Mouse (Mus musculus) urinary bladder, postnatal 25 days (tissue): ENCODE measurements around the gene Dnase1l3.

Source experiments
- DNase-seq: peaks from one replicate; pipeline ENCODE4 v3.0.0; 2022; ENCODE audit warnings: low spot score

Gene Dnase1l3

GRCm38 (mm10) chr14:7994271-7994767 lies at the start of gene Dnase1l3:
Gene Dnase1l3, minus strand, starts transcription at chr14:7994573.
- DNase-seq = peak; percentile 36

- DNase-seq = no peak
Measured at GRCm38 (mm10) chr14:8042577-8042976, 48.2 kb upstream of the Dnase1l3 start.

GRCm38 (mm10) chr14:8042120-8042519 lies 47.7 kb upstream of the Dnase1l3 start:
- DNase-seq = no peak

- DNase-seq = no peak
Measured at GRCm38 (mm10) chr14:8040911-8041678, 46.7 kb upstream of the Dnase1l3 start.

GRCm38 (mm10) chr14:8040179-8040578 lies 45.8 kb upstream of the Dnase1l3 start:
- DNase-seq = no peak

- no peak for DNase-seq
Measured at GRCm38 (mm10) chr14:8038791-8039448, 44.5 kb upstream of the Dnase1l3 start.

GRCm38 (mm10) chr14:8038150-8038549 lies 43.8 kb upstream of the Dnase1l3 start:
- DNase-seq = no peak

GRCm38 (mm10) chr14:8036406-8036805 lies 42.0 kb upstream of the Dnase1l3 start:
- DNase-seq = no peak

GRCm38 (mm10) chr14:8035951-8036350 lies 41.6 kb upstream of the Dnase1l3 start:
- no peak for DNase-seq

GRCm38 (mm10) chr14:8034561-8034960 lies 40.2 kb upstream of the Dnase1l3 start:
- DNase-seq = no peak

GRCm38 (mm10) chr14:8032087-8032944 lies 37.9 kb upstream of the Dnase1l3 start:
- no peak for DNase-seq

- DNase-seq = no peak
Measured at GRCm38 (mm10) chr14:8030535-8030934, 36.2 kb upstream of the Dnase1l3 start.

- DNase-seq = no peak
Measured at GRCm38 (mm10) chr14:8029752-8030151, 35.4 kb upstream of the Dnase1l3 start.

GRCm38 (mm10) chr14:8028086-8028485 lies 33.7 kb upstream of the Dnase1l3 start:
- DNase-seq = no peak

- no peak for DNase-seq
Measured at GRCm38 (mm10) chr14:8026769-8027531, 32.6 kb upstream of the Dnase1l3 start.

GRCm38 (mm10) chr14:8024936-8025335 lies 30.6 kb upstream of the Dnase1l3 start:
- no peak for DNase-seq

GRCm38 (mm10) chr14:8024469-8024868 lies 30.1 kb upstream of the Dnase1l3 start:
- DNase-seq = no peak

- DNase-seq = no peak
Measured at GRCm38 (mm10) chr14:8020546-8020945, 26.2 kb upstream of the Dnase1l3 start.

- no peak for DNase-seq
Measured at GRCm38 (mm10) chr14:8020011-8020410, 25.6 kb upstream of the Dnase1l3 start.

- DNase-seq = no peak
Measured at GRCm38 (mm10) chr14:8016951-8017350, 22.6 kb upstream of the Dnase1l3 start.

GRCm38 (mm10) chr14:8016276-8016675 lies 21.9 kb upstream of the Dnase1l3 start:
- no peak for DNase-seq

GRCm38 (mm10) chr14:8015756-8016155 lies 21.4 kb upstream of the Dnase1l3 start:
- DNase-seq = no peak
